Mouse (Mus musculus) megakaryocyte, embryonic 14.5 days (primary cell): Measurements from ENCODE around the gene Hpse. TPM values are rescaled to one million over a fixed set of nuclear protein-coding genes. Genes with fewer than 3 reads are reported as not detected.

Experiments
- H3K27me3 ChIP-seq: replicated peaks from 2 replicates; pipeline ENCODE3; 2012; ENCODE audit warnings: inconsistent platforms
- H3K36me3 ChIP-seq: replicated peaks from 2 replicates; pipeline ENCODE3; 2012; ENCODE audit warnings: low read length, inconsistent platforms, mixed read lengths
- H3K4me1 ChIP-seq: 2 replicates; pipeline ENCODE4 v1.6.1; 2012; ENCODE audit warnings: inconsistent platforms
- H3K4me3 ChIP-seq: replicated peaks from 2 replicates; pipeline ENCODE3; 2012; ENCODE audit warnings: moderate library complexity, mild to moderate bottlenecking, inconsistent platforms
- H3K9me3 ChIP-seq: 2 replicates; pipeline ENCODE4 v1.6.1; 2012; ENCODE audit warnings: inconsistent platforms
- FLI1 ChIP-seq: IDR thresholded peaks from 2 replicates; pipeline ENCODE4 v1.6.1; 2012; ENCODE audit warnings: low read length, inconsistent platforms, mixed read lengths
- GATA1 ChIP-seq: IDR thresholded peaks from 3 replicates; pipeline ENCODE4 v1.6.1; 2012; ENCODE audit warnings: mixed read lengths, low read length, inconsistent platforms, borderline replicate concordance
- polyA plus RNA-seq: library from polyadenylated mRNA; stranded (reverse); fragments of >175 nt; gene quantifications from 2 replicates; pipeline ENCODE4 v1.2.3, GENCODE M21; 2012; ENCODE audit warnings: low replicate concordance; ENCODE audit not compliant: insufficient read depth

The Hpse gene
- polyA plus RNA-seq, 1 experiment = 12.2 TPM

- Histone ChIP-seq H3K4me3 (no peak overlapping the region), H3K27me3 (no peaks in the 10 kb centered on the region), H3K36me3 (no peaks in the 10 kb centered on the region), H3K4me1 (peaks cover 61% of the 10 kb centered on the region), H3K9me3 (no peaks in the 10 kb centered on the region)
- TF ChIP-seq FLI1 (no peak), GATA1 (no peak)
Measured at GRCm38 (mm10) chr5:100632540-100633129, 86.9 kb downstream of the Hpse start.

Other genes starting within 250 kb of the Hpse start
- gene Lin54, start 219.1 kb downstream of the Hpse start, polyA plus RNA-seq = 0.39 TPM in 1 of 2 replicates, not detected in the other
- gene Cops4, start 201.4 kb downstream of the Hpse start, polyA plus RNA-seq = 2.9 and 14.4 TPM in 2 replicates
- 6.4 TPM in 1 of 2 replicates, not detected in the other for gene Plac8, start 147.5 kb downstream of the Hpse start, polyA plus RNA-seq
- gene Coq2, start 44.6 kb downstream of the Hpse start, polyA plus RNA-seq = 34.3 and 77.6 TPM in 2 replicates
- gene Helq, start 78.9 kb upstream of the Hpse start, polyA plus RNA-seq = 2.8 TPM in 1 of 2 replicates, not detected in the other
- 6.1 TPM in 1 of 2 replicates, not detected in the other for gene Mrps18c, start 78.9 kb upstream of the Hpse start, polyA plus RNA-seq
- 2.9 TPM in 1 of 2 replicates, not detected in the other for gene Abraxas1, start 101.2 kb upstream of the Hpse start, polyA plus RNA-seq
- not detected in 2 replicates for gene Gpat3, start 126.0 kb upstream of the Hpse start, polyA plus RNA-seq